Mouse (Mus musculus): ENCODE data around the gene Ankrd44.

Gene Ankrd44

GRCm38 (mm10) chr1:54640184-54640795 lies 285.9 kb downstream of the Ankrd44 start:
- in situ Hi-C loops (cut with MboI) = no loop called here

GRCm38 (mm10) chr1:54639506-54640078 lies 286.6 kb downstream of the Ankrd44 start:
- in situ Hi-C loops (cut with MboI) = no loop called here

GRCm38 (mm10) chr1:54639076-54639475 lies 287.1 kb downstream of the Ankrd44 start:
- in situ Hi-C loops (cut with MboI) = no loop called here

GRCm38 (mm10) chr1:54637340-54637739 lies 288.8 kb downstream of the Ankrd44 start:
- in situ Hi-C loops (cut with MboI) = no loop called here

GRCm38 (mm10) chr1:54629106-54629505 lies 297.1 kb downstream of the Ankrd44 start:
- in situ Hi-C loops (cut with MboI) = no loop called here

GRCm38 (mm10) chr1:54614963-54615362 lies 311.2 kb downstream of the Ankrd44 start:
- in situ Hi-C loops (cut with MboI) = no loop called here

- in situ Hi-C loops (cut with MboI) = no loop called here
Observed at GRCm38 (mm10) chr1:54612344-54612743, 313.8 kb downstream of the Ankrd44 start.

GRCm38 (mm10) chr1:54611891-54612290 lies 314.3 kb downstream of the Ankrd44 start:
- in situ Hi-C loops (cut with MboI) = no loop called here

GRCm38 (mm10) chr1:54606936-54607335 lies 319.3 kb downstream of the Ankrd44 start:
- in situ Hi-C loops (cut with MboI) = no loop called here

- in situ Hi-C loops (cut with MboI) = no loop called here
Observed at GRCm38 (mm10) chr1:54601692-54602091, 324.5 kb downstream of the Ankrd44 start.

GRCm38 (mm10) chr1:54600275-54600674 lies 325.9 kb downstream of the Ankrd44 start:
- in situ Hi-C loops (cut with MboI) = no loop called here

- in situ Hi-C loops (cut with MboI) = no loop called here
Observed at GRCm38 (mm10) chr1:54597594-54598217, 328.5 kb downstream of the Ankrd44 start.

- in situ Hi-C loops (cut with MboI) = no loop called here
Observed at GRCm38 (mm10) chr1:54596151-54596550, 330.0 kb downstream of the Ankrd44 start.
